Mouse (Mus musculus) MEL-GATA-1-ER (cell line): ENCODE measurements around the gene Nop16.
"Not testable (repeated sequence)": the region's sequence is repeated elsewhere in the genome, so short reads cannot be mapped to it uniquely, and the experiment has no call there.

Source experiments
- DNase-seq: peaks from one replicate; pipeline ENCODE4 v3.0.0-alpha.2; 2012; ENCODE audit warnings: low read depth; ENCODE audit errors: extremely low read depth

The Nop16 gene

GRCm38 (mm10) chr13:54589996-54590951, at the start of gene Nop16, which contains the start of gene Higd2a:
TSS of gene Nop16 (minus strand) at chr13:54590090.
TSS of gene Higd2a (plus strand) at chr13:54590207.
- DNase-seq = peak; percentile 98

GRCm38 (mm10) chr13:54635011-54635410, 45.1 kb upstream of the Nop16 start:
- no peak for DNase-seq

GRCm38 (mm10) chr13:54632731-54633277, 42.9 kb upstream of the Nop16 start:
- no peak for DNase-seq

GRCm38 (mm10) chr13:54629128-54629527, 39.2 kb upstream of the Nop16 start:
- no peak for DNase-seq

DNA sequence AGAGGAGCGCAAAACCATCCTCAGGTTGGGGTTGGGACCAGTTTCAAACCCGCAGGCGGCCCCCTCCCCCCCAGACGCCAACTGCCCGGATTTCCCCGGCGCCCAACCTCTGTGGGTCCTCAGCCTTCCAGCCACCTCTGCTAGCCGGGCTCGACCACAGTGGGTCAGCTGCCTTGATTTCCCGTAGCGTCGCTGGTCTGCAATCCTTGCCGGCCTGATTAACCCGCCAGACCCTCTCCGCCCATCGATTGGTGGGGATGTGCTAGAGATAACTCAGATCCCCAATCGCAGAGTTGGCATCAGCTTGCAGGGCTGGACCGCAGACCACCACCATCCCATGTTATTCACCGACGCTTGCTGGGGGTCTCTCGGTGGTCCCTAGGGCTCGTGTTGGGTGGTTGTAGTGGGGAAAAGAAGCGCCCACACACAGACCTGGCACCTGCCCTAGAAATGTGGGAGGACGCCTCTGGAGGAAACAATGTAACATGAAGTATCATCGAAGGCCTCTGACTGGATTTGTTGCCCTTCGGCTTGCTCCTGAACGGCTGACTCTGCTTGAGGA, 32.2 kb upstream of the Nop16 start:
- DNase-seq = no peak

DNA sequence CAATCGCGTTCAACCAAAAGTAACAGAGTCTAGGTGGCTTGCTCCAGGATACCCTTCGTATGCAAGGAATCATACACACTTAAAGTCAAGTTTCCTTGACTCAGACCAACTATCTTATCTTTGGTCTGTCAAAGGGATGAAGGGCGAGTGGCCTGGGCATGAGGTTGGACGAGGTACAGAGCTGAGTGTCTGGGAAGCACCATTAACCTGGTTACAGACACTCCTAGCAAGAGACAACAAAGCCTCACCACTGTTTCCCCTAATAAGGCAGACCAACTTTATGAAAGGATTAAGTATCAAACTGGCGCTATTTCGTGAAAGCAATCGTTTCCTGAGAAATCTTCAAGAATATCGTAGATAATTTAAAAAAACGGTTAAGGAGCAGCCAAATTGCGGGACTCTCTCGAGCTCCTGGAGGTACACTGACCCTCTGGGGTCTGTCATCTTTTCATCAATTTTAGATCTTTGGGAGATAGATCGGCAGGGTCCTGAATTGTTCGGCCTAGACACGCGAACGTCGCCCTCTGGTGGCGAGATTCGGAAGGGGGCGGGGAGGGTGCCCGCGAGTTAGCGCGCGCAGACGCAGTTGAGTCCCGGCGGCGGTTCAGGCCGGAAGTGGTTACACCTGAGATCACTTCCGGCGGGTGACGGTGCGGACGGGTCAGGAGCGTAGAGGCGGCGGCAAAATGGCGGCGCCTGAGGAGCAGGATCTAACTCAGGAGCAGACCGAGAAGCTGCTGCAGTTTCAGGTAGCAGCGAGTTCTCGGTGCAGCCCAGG, 31.5 kb upstream of the Nop16 start, which contains the start of gene Faf2:
Gene Faf2 (plus strand): TSS at position 630 of the 778 bp plus-strand sequence.
- peak; percentile 83 for DNase-seq

- no peak for DNase-seq
Observed at GRCm38 (mm10) chr13:54616998-54617397, 27.1 kb upstream of the Nop16 start.

GRCm38 (mm10) chr13:54616307-54616706, 26.4 kb upstream of the Nop16 start:
- no peak for DNase-seq

DNA sequence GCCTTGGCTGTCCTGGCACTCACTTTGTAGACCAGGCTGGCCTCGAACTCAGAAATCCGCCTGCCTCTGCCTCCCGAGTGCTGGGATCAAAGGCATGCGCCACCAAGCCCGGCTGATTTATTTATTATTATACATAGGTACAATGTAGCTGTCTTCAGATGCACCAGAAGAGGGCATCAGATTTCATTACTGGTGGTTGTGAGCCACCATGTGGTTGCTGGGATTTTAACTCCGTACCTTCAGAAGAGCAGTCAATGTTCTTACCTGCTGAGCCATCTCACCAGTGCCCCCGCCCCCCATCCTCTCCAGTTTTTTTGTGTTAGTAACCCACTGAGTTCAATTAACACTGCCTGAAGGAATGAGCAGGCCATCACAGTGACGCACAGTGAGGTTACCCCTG, 23.3 kb upstream of the Nop16 start:
- not testable (repeated sequence) for DNase-seq

- peak; percentile 50 for DNase-seq
Observed at GRCm38 (mm10) chr13:54610972-54611754, 21.3 kb upstream of the Nop16 start, which contains the start of gene Cltb. TSS of gene Cltb (minus strand) at chr13:54611344.

- DNase-seq = no peak
Observed at GRCm38 (mm10) chr13:54610613-54610971, 20.7 kb upstream of the Nop16 start.

GRCm38 (mm10) chr13:54609301-54609700, 19.4 kb upstream of the Nop16 start:
- no peak for DNase-seq

DNA sequence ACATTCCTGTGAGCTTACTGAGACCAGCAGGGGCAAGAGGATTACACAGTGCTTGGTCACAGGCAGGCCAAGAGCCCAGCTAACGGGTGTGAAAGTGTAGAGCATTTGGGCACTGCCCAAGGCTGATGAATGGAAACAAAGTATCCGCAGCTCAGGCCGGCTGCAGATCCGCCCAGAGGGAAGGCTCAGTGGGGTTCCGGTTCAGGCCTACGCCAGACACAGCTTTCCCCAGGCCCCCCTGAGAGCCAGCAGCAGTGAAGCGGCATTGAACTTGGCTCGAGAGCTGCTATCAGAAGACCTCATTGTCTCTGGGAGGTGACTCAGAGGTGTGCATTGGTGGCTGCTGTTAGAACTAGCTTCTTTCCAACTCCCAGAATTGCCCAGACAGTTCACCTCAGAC, 18.8 kb upstream of the Nop16 start:
- no peak for DNase-seq

- no peak for DNase-seq
Observed at GRCm38 (mm10) chr13:54608002-54608401, 18.1 kb upstream of the Nop16 start.

DNA sequence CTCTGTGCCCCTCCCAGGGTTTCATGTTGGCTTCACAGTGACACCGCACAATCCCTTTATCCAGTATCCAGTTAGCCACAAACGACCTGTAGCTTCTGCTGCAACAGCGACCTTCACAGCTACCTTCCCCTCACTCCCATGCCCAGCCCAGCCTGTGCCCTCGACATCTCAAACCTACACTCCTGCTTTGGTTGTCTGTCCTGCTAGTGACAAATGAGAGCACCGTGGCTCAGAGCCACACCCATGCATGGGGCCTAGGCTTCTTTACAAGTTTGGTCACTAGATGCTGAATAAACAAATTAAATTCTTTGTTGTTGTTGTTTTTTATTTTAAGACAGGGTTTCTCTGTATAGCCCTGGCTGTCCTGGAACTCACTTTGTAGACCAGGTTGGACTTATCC, 17.3 kb upstream of the Nop16 start:
- DNase-seq = no peak

DNA sequence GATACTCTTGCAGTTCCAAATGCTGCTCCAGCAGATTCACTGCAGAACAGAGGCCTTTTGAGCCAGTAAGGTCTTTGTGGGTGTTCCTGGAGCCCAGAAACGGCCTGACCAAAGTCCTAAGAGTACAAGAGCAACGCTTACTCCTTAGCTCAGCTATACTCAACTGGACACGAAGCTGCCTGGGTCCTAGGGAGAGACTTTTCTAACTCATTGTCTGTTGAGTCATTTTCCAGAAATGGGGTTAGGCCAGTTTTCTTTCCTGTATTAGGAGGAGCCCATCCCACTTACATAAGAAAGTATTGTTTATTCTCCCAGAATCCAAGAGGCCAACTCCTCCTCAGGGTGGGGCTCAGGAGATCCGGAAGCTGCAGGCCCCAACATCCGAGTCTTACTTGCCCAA, 15.5 kb upstream of the Nop16 start:
- no peak for DNase-seq

- no peak for DNase-seq
Observed at GRCm38 (mm10) chr13:54604221-54604620, 14.3 kb upstream of the Nop16 start.

DNA sequence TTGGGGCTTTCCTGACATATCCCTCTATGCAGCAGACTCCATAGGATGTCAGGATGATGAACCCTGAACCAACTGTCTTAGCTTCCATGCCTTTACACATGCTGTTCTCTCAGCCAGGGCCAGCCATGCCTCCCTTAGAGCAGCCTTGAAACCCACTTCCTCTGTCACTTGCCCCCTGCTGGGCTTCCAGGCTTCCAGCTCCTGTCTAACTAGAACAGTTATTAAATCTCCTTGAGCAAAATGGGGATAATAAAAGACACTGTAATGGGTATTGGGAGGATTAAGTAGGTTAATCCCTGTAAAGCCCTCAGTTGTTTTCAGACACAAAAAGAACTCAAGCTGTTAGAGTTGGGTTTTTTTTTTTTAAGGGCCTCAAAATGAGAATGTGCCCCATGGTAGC, 13.6 kb upstream of the Nop16 start:
- no peak for DNase-seq

GRCm38 (mm10) chr13:54602639-54603111, 12.8 kb upstream of the Nop16 start:
- DNase-seq = no peak

- DNase-seq = no peak
Observed at GRCm38 (mm10) chr13:54598622-54599143, 8.8 kb upstream of the Nop16 start.
